Mouse (Mus musculus) embryonic facial prominence, embryonic 11.5 days (tissue): Measurements from ENCODE around the gene Hmox2. TPM values are rescaled to one million over a fixed set of nuclear protein-coding genes. Genes with fewer than 3 reads are reported as not detected.
A peak's percentile ranks its signal among the peaks of the same experiment; 100 is the strongest.

ENCODE experiments used
- ATAC-seq: fragments of 200-750 bp; cut with Nextera tagmentation; replicated peaks from 2 replicates; pipeline ENCODE4 v1.8.0; 2017; ENCODE audit warnings: low read depth; ENCODE audit not compliant: insufficient number of reproducible peaks, low FRiP score, low TSS enrichment
- DNase-seq: peaks from one replicate; pipeline ENCODE4 v3.0.0-alpha.2; 2015; ENCODE audit warnings: low spot score
- H3K27ac ChIP-seq: fragments of 300-500 bp; sonication (generic); replicated peaks from 2 replicates; pipeline ENCODE4 v1.5.1; 2014; ENCODE audit warnings: mild to moderate bottlenecking, low read depth, low read length, control low read depth
- H3K27me3 ChIP-seq: fragments of 300-500 bp; sonication (generic); 2 replicates; pipeline ENCODE4 v1.6.1; 2014; ENCODE audit warnings: mild to moderate bottlenecking, low read length, moderate library complexity, mixed read lengths; ENCODE audit not compliant: control insufficient read depth, insufficient read depth
- H3K36me3 ChIP-seq: fragments of 300-500 bp; sonication (generic); replicated peaks from 2 replicates; pipeline ENCODE4 v1.6.1; 2014; ENCODE audit warnings: low read depth, mild to moderate bottlenecking, low read length, moderate library complexity, mixed read lengths; ENCODE audit not compliant: control insufficient read depth, insufficient read depth
- H3K4me1 ChIP-seq: fragments of 300-500 bp; sonication (generic); 2 replicates; pipeline ENCODE4 v1.6.1; 2014; ENCODE audit warnings: low read length, mixed read lengths; ENCODE audit not compliant: control insufficient read depth, insufficient read depth
- H3K4me2 ChIP-seq: fragments of 300-500 bp; sonication (generic); 2 replicates; pipeline ENCODE4 v1.6.1; 2014; ENCODE audit warnings: low read depth, mild to moderate bottlenecking, control low read depth, low read length, moderate library complexity
- H3K4me3 ChIP-seq: fragments of 300-500 bp; sonication (generic); 2 replicates; pipeline ENCODE4 v1.5.1; 2014; ENCODE audit warnings: low read depth, low read length, control low read depth
- H3K9ac ChIP-seq: fragments of 300-500 bp; sonication (generic); replicated peaks from 2 replicates; pipeline ENCODE4 v1.6.1; 2014; ENCODE audit warnings: mild to moderate bottlenecking, control low read depth, low read length
- H3K9me3 ChIP-seq: fragments of 300-500 bp; sonication (generic); replicated peaks from 2 replicates; pipeline ENCODE4 v1.6.1; 2016; ENCODE audit warnings: mild to moderate bottlenecking, low read length, inconsistent platforms, mixed read lengths; ENCODE audit not compliant: control insufficient read depth
- WGBS: fragments of 180-500 bp; shearing (Covaris S2); extraction: QIAGEN DNeasy Blood & Tissue Kit; methylation state at CpG from one replicate; pipeline ENCODE4 v1.1.7; 2014; 5-methylcytosine and 5-hydroxymethylcytosine counted together
- polyA plus RNA-seq: library from polyadenylated mRNA; unstranded; fragments of >200 nt; fragmentation: Nextera tagmentation; extraction: Ambion mirVana; gene quantifications from 2 replicates; pipeline ENCODE4 v1.2.1, GENCODE M21; 2014

The Hmox2 gene
- polyA plus RNA-seq, 1 experiment from 2014 or later = 110 TPM

- 94% methylated on average over 4 of the region's 4 CpGs for WGBS
- no peaks in the 10 kb centered on the region for H3K27me3 ChIP-seq
- DNase-seq (no peak), ATAC-seq (no peak)
- no peaks in the 10 kb centered on the region for H3K4me1 ChIP-seq
- no peaks in the 10 kb centered on the region for H3K36me3 ChIP-seq
- H3K27ac ChIP-seq = no peak overlapping the region
- H3K4me3 ChIP-seq = no peak overlapping the region
- no peak overlapping the region for H3K4me2 ChIP-seq
- no peaks in the 10 kb centered on the region for H3K9me3 ChIP-seq
- no peak overlapping the region for H3K9ac ChIP-seq
Observed at GRCm38 (mm10) chr16:4777905-4778609, 51.9 kb downstream of the Hmox2 start.

GRCm38 (mm10) chr16:4778940-4779339 is 52.8 kb downstream of the Hmox2 start:
- no peak for DNase-seq
- Histone ChIP-seq H3K27ac (no peak overlapping the region), H3K4me3 (no peak overlapping the region), H3K9ac (no peak overlapping the region), H3K4me1 (no peaks in the 10 kb centered on the region), H3K4me2 (no peak overlapping the region), H3K9me3 (no peaks in the 10 kb centered on the region), H3K27me3 (no peaks in the 10 kb centered on the region), H3K36me3 (no peaks in the 10 kb centered on the region)
- 95% methylated on average over 4 of the region's 4 CpGs for WGBS
- no peak for ATAC-seq

GRCm38 (mm10) chr16:4781524-4782196 is 55.5 kb downstream of the Hmox2 start:
- WGBS = 90% methylated on average over 5 of the region's 5 CpGs
- Histone ChIP-seq H3K27ac (no peak overlapping the region), H3K36me3 (no peaks in the 10 kb centered on the region), H3K9ac (no peak overlapping the region), H3K4me3 (no peak overlapping the region), H3K4me1 (no peaks in the 10 kb centered on the region), H3K4me2 (no peak overlapping the region), H3K9me3 (no peaks in the 10 kb centered on the region), H3K27me3 (no peaks in the 10 kb centered on the region)
- ATAC-seq = no peak
- DNase-seq = no peak

- ATAC-seq (no peak), DNase-seq (peak; percentile 26)
- H3K27me3 ChIP-seq = no peaks in the 10 kb centered on the region
- H3K9ac ChIP-seq = no peak overlapping the region
- H3K4me1 ChIP-seq = peaks cover under 1% of the 10 kb centered on the region; the same call in 1 of the 2 replicates
- H3K4me3 ChIP-seq = no peak overlapping the region
- no peaks in the 10 kb centered on the region for H3K36me3 ChIP-seq
- no peaks in the 10 kb centered on the region for H3K9me3 ChIP-seq
- no peak overlapping the region for H3K4me2 ChIP-seq
- no peak overlapping the region for H3K27ac ChIP-seq
Observed at GRCm38 (mm10) chr16:4782515-4782914, 56.4 kb downstream of the Hmox2 start.

- ATAC-seq (no peak), DNase-seq (no peak)
- no peak overlapping the region for H3K27ac ChIP-seq
- no peak overlapping the region for H3K4me2 ChIP-seq
- H3K27me3 ChIP-seq = no peaks in the 10 kb centered on the region
- no peaks in the 10 kb centered on the region for H3K36me3 ChIP-seq
- H3K4me1 ChIP-seq = peaks cover 3% of the 10 kb centered on the region; the same call in 1 of the 2 replicates
- H3K4me3 ChIP-seq = no peak overlapping the region
- no peak overlapping the region for H3K9ac ChIP-seq
- WGBS = 67% methylated on average over 4 of the region's 4 CpGs
- H3K9me3 ChIP-seq = no peaks in the 10 kb centered on the region
Observed at GRCm38 (mm10) chr16:4785706-4786105, 59.5 kb downstream of the Hmox2 start.

GRCm38 (mm10) chr16:4788176-4788575 is 62.0 kb downstream of the Hmox2 start:
- Histone ChIP-seq H3K9me3 (no peaks in the 10 kb centered on the region), H3K27me3 (no peaks in the 10 kb centered on the region), H3K27ac (no peak overlapping the region), H3K4me1 (peaks cover 3% of the 10 kb centered on the region; the same call in 1 of the 2 replicates), H3K4me3 (no peak overlapping the region), H3K9ac (no peak overlapping the region), H3K4me2 (no peak overlapping the region), H3K36me3 (no peaks in the 10 kb centered on the region)
- DNase-seq = no peak
- ATAC-seq = no peak

GRCm38 (mm10) chr16:4789311-4789768 is 63.2 kb downstream of the Hmox2 start:
- peak overlapping the region; percentile 50 for H3K4me3 ChIP-seq
- H3K27me3 ChIP-seq = no peaks in the 10 kb centered on the region
- peak overlapping the region; percentile 81 for H3K9ac ChIP-seq
- H3K9me3 ChIP-seq = no peaks in the 10 kb centered on the region
- ATAC-seq (peak; percentile 49), DNase-seq (no peak)
- no peaks in the 10 kb centered on the region for H3K36me3 ChIP-seq
- 0% methylated on average over 29 of the region's 29 CpGs for WGBS
- H3K4me2 ChIP-seq = peak overlapping the region; percentile 74
- H3K4me1 ChIP-seq = peaks cover 3% of the 10 kb centered on the region; the same call in 1 of the 2 replicates
- H3K27ac ChIP-seq = peak overlapping the region; percentile 87; the same call in 1 of the 2 replicates
